Mouse (Mus musculus): Measurements from ENCODE around the gene Dcaf12l1. TPM values are rescaled to one million over a fixed set of nuclear protein-coding genes. Genes with fewer than 3 reads are reported as not detected.
"Not testable (repeated sequence)": the region's sequence is repeated elsewhere in the genome, so short reads cannot be mapped to it uniquely, and the experiment has no call there.

The Dcaf12l1 gene
- 10 to 100 TPM; 45.9 to 49.2 TPM for total RNA-seq (2021)

GRCm38 (mm10) chrX:44789761-44790411 is at the start of gene Dcaf12l1:
TSS of gene Dcaf12l1 (minus strand) at chrX:44790197.
- intact Hi-C loops (cut with DNase I): no loop called here
- peak; percentile 62 to 72 for DNase-seq (ENCODE audit: low spot score in 2 of 2)

GRCm38 (mm10) chrX:44809356-44809755 is 19.4 kb upstream of the Dcaf12l1 start:
- intact Hi-C loops (cut with DNase I): not testable (repeated sequence)

GRCm38 (mm10) chrX:44789036-44789760 is 799 bp downstream of the Dcaf12l1 start:
- DNase-seq (ENCODE audit: low spot score in 2 of 2): peak; percentile 4 to 9
- intact Hi-C loops (cut with DNase I): no loop called here

More at GRCm38 (mm10) chrX:44809356-44809755, 19.4 kb upstream of the Dcaf12l1 start:
- DNase-seq (ENCODE audit: low spot score in 2 of 2): not testable (repeated sequence)
